Mouse (Mus musculus): ENCODE data around the gene Elmo2. TPM values are rescaled to one million over a fixed set of nuclear protein-coding genes. Genes with fewer than 3 reads are reported as not detected.

Elmo2 gene
- polyA plus RNA-seq, 1 experiment from 2014 or later: 91.6 TPM

GRCm38 (mm10) chr2:165286361-165287201 lies 39.7 kb downstream of the Elmo2 start:
- Histone ChIP-seq H3K9ac (peak overlapping the region; percentile 81), H3K27ac (no peak overlapping the region), H3K27me3 (no peaks in the 10 kb centered on the region), H3K4me2 (peak overlapping the region; percentile 90), H3K36me3 (peaks cover 38% of the 10 kb centered on the region), H3K4me1 (replicated peaks) (peaks cover 47% of the 10 kb centered on the region), H3K9me3 (no peaks in the 10 kb centered on the region), H3K4me3 (peak overlapping the region; percentile 71)
- WGBS: 75% methylated on average over 18 of the region's 18 CpGs
- ATAC-seq (ENCODE audit: low FRiP score): no peak

- WGBS: 92% methylated on average over 8 of the region's 8 CpGs
- no peaks in the 10 kb centered on the region for H3K9me3 ChIP-seq
- H3K4me2 ChIP-seq: 0 out of 2 replicates have a peak overlapping the region, but pooled peaks have one; percentile 2
- H3K36me3 ChIP-seq: peaks cover 38% of the 10 kb centered on the region
- H3K27me3 ChIP-seq: no peaks in the 10 kb centered on the region
- no peak overlapping the region for H3K4me3 ChIP-seq
- H3K4me1 ChIP-seq (replicated peaks): peaks cover 47% of the 10 kb centered on the region
- no peak for ATAC-seq (ENCODE audit: low FRiP score)
- H3K27ac ChIP-seq: no peak overlapping the region
- no peak overlapping the region; the same call in 1 of the 2 replicates for H3K9ac ChIP-seq
Observed at GRCm38 (mm10) chr2:165285621-165286020, 40.7 kb downstream of the Elmo2 start.

- Histone ChIP-seq H3K9me3 (no peaks in the 10 kb centered on the region), H3K36me3 (peaks cover 38% of the 10 kb centered on the region), H3K4me1 (replicated peaks) (peaks cover 51% of the 10 kb centered on the region), H3K4me2 (no peak overlapping the region), H3K27me3 (no peaks in the 10 kb centered on the region), H3K4me3 (no peak overlapping the region), H3K27ac (no peak overlapping the region), H3K9ac (no peak overlapping the region)
- no peak for ATAC-seq (ENCODE audit: low FRiP score)
- 78% methylated on average over 3 of the region's 3 CpGs for WGBS
Observed at GRCm38 (mm10) chr2:165285034-165285433, 41.2 kb downstream of the Elmo2 start.

- Histone ChIP-seq H3K27me3 (no peaks in the 10 kb centered on the region), H3K27ac (no peak overlapping the region), H3K36me3 (peaks cover 35% of the 10 kb centered on the region), H3K4me2 (no peak overlapping the region), H3K4me1 (replicated peaks) (peaks cover 53% of the 10 kb centered on the region), H3K4me3 (no peak overlapping the region), H3K9ac (no peak overlapping the region), H3K9me3 (no peaks in the 10 kb centered on the region)
- WGBS: 90% methylated on average over 7 of the region's 7 CpGs
- ATAC-seq (ENCODE audit: low FRiP score): no peak
Observed at GRCm38 (mm10) chr2:165284377-165284776, 41.9 kb downstream of the Elmo2 start.

GRCm38 (mm10) chr2:165283644-165284043 lies 42.6 kb downstream of the Elmo2 start:
- no peak for ATAC-seq (ENCODE audit: low FRiP score)
- H3K9me3 ChIP-seq: no peaks in the 10 kb centered on the region

GRCm38 (mm10) chr2:165281779-165282311 lies 44.4 kb downstream of the Elmo2 start:
- ATAC-seq (ENCODE audit: low FRiP score): no peak
- 64% methylated on average over 3 of the region's 6 CpGs for WGBS
- no peaks in the 10 kb centered on the region for H3K9me3 ChIP-seq
- H3K36me3 ChIP-seq: peaks cover 50% of the 10 kb centered on the region
- H3K4me1 ChIP-seq (replicated peaks): peaks cover 38% of the 10 kb centered on the region
- no peak overlapping the region for H3K9ac ChIP-seq
- 0 out of 2 replicates have a peak overlapping the region, but pooled peaks have one; percentile 26 for H3K27ac ChIP-seq
- H3K27me3 ChIP-seq: peaks cover 14% of the 10 kb centered on the region
- H3K4me2 ChIP-seq: no peak overlapping the region
- no peak overlapping the region for H3K4me3 ChIP-seq

More at GRCm38 (mm10) chr2:165283644-165284043, 42.6 kb downstream of the Elmo2 start:
- H3K4me3 ChIP-seq: no peak overlapping the region
- H3K4me1 ChIP-seq (replicated peaks): peaks cover 50% of the 10 kb centered on the region
- no peak overlapping the region for H3K9ac ChIP-seq
- WGBS: 95% methylated on average over 3 of the region's 3 CpGs
- H3K27ac ChIP-seq: no peak overlapping the region
- H3K36me3 ChIP-seq: peaks cover 33% of the 10 kb centered on the region
- H3K27me3 ChIP-seq: no peaks in the 10 kb centered on the region
- H3K4me2 ChIP-seq: no peak overlapping the region

GRCm38 (mm10) chr2:165279351-165279750 lies 46.9 kb downstream of the Elmo2 start:
- Histone ChIP-seq H3K36me3 (peaks cover 55% of the 10 kb centered on the region), H3K9ac (peak overlapping the region; percentile 29; the same call in 1 of the 2 replicates), H3K4me2 (no peak overlapping the region), H3K27me3 (peaks cover 15% of the 10 kb centered on the region), H3K4me1 (replicated peaks) (peaks cover 40% of the 10 kb centered on the region), H3K4me3 (no peak overlapping the region), H3K9me3 (no peaks in the 10 kb centered on the region), H3K27ac (peak overlapping the region; percentile 56; the same call in 1 of the 2 replicates)
- WGBS: 56% methylated on average over 10 of the region's 10 CpGs
- ATAC-seq (ENCODE audit: low FRiP score): no peak

GRCm38 (mm10) chr2:165277188-165277740 lies 49.0 kb downstream of the Elmo2 start:
- no peak for ATAC-seq (ENCODE audit: low FRiP score)
- peaks cover 17% of the 10 kb centered on the region for H3K27me3 ChIP-seq
- H3K9me3 ChIP-seq: no peaks in the 10 kb centered on the region
- H3K4me3 ChIP-seq: no peak overlapping the region
- H3K4me1 ChIP-seq (replicated peaks): peaks cover 52% of the 10 kb centered on the region
- H3K4me2 ChIP-seq: no peak overlapping the region
- 87% methylated on average over 5 of the region's 5 CpGs for WGBS
- peaks cover 47% of the 10 kb centered on the region for H3K36me3 ChIP-seq
- H3K27ac ChIP-seq: no peak overlapping the region
- no peak overlapping the region for H3K9ac ChIP-seq

GRCm38 (mm10) chr2:165275824-165276223 lies 50.5 kb downstream of the Elmo2 start:
- peaks cover 22% of the 10 kb centered on the region for H3K27me3 ChIP-seq
- H3K4me1 ChIP-seq (replicated peaks): peaks cover 59% of the 10 kb centered on the region
- no peaks in the 10 kb centered on the region for H3K9me3 ChIP-seq
- peak; percentile 46 for ATAC-seq (ENCODE audit: low FRiP score)
- peaks cover 34% of the 10 kb centered on the region for H3K36me3 ChIP-seq
- no peak overlapping the region for H3K4me2 ChIP-seq
- no peak overlapping the region for H3K9ac ChIP-seq
- H3K4me3 ChIP-seq: no peak overlapping the region
- H3K27ac ChIP-seq: peak overlapping the region; percentile 76
- WGBS: 19% methylated on average over 8 of the region's 8 CpGs

- Histone ChIP-seq H3K4me1 (replicated peaks) (peaks cover 62% of the 10 kb centered on the region), H3K4me3 (no peak overlapping the region), H3K4me2 (no peak overlapping the region), H3K27ac (peak overlapping the region; percentile 76), H3K36me3 (peaks cover 27% of the 10 kb centered on the region), H3K9ac (peak overlapping the region; percentile 43; the same call in 1 of the 2 replicates), H3K27me3 (peaks cover 22% of the 10 kb centered on the region), H3K9me3 (no peaks in the 10 kb centered on the region)
- WGBS: 34% methylated on average over 8 of the region's 8 CpGs
- ATAC-seq (ENCODE audit: low FRiP score): peak; percentile 65
Observed at GRCm38 (mm10) chr2:165275124-165275640, 51.1 kb downstream of the Elmo2 start.

- Histone ChIP-seq H3K4me1 (replicated peaks) (peaks cover 49% of the 10 kb centered on the region), H3K4me2 (no peak overlapping the region), H3K9ac (0 out of 2 replicates have a peak overlapping the region, but pooled peaks have one; percentile 29), H3K27ac (peak overlapping the region; percentile 53; the same call in 1 of the 2 replicates), H3K27me3 (peaks cover 30% of the 10 kb centered on the region), H3K9me3 (no peaks in the 10 kb centered on the region), H3K4me3 (no peak overlapping the region), H3K36me3 (peaks cover 22% of the 10 kb centered on the region)
- no peak for ATAC-seq (ENCODE audit: low FRiP score)
- WGBS: 17% methylated on average over 4 of the region's 4 CpGs
Observed at GRCm38 (mm10) chr2:165273589-165273988, 52.7 kb downstream of the Elmo2 start.

- H3K27ac ChIP-seq: peak overlapping the region; percentile 35; the same call in 1 of the 2 replicates
Observed at GRCm38 (mm10) chr2:165271326-165271725, 55.0 kb downstream of the Elmo2 start.

More at GRCm38 (mm10) chr2:165271326-165271725, 55.0 kb downstream of the Elmo2 start:
- no peak overlapping the region for H3K4me3 ChIP-seq
- peaks cover 26% of the 10 kb centered on the region for H3K27me3 ChIP-seq
- 0 out of 2 replicates have a peak overlapping the region, but pooled peaks have one; percentile 39 for H3K9ac ChIP-seq
- 3% methylated on average over 8 of the region's 8 CpGs for WGBS
- ATAC-seq (ENCODE audit: low FRiP score): no peak
- peaks cover 62% of the 10 kb centered on the region for H3K4me1 ChIP-seq (replicated peaks)
- H3K36me3 ChIP-seq: peaks cover under 1% of the 10 kb centered on the region; the same call in 1 of the 2 replicates
- no peaks in the 10 kb centered on the region for H3K9me3 ChIP-seq
- no peak overlapping the region for H3K4me2 ChIP-seq

Data from hindbrain, embryonic 13.5 days (tissue).